Mouse (Mus musculus): Measurements from ENCODE around the gene Coa3.
"Not testable (repeated sequence)": the region's sequence is repeated elsewhere in the genome, so short reads cannot be mapped to it uniquely, and the experiment has no call there.

- TF ChIP-seq ZMIZ1 (IDR thresholded peaks at IDR 0.05; ENCODE audit: low read depth, low read length); ETS1 (IDR thresholded peaks at IDR 0.05; ENCODE audit: low read depth, low read length); CTCF (IDR thresholded peaks at IDR 0.05 in 2 of 3, conservative IDR thresholded peaks at IDR 0.05 in 1 of 3; ENCODE audit: control insufficient read depth in 1 of 3, insufficient read depth in 1 of 3, low read depth in 2 of 3, low read length in 3 of 3, poor library complexity in 1 of 3, severe bottlenecking in 1 of 3); USF1 (IDR thresholded peaks at IDR 0.05; ENCODE audit: low read depth, low read length); NELFE (IDR thresholded peaks at IDR 0.05; ENCODE audit: low read depth, low read length); POLR2A (IDR thresholded peaks at IDR 0.05; ENCODE audit: control insufficient read depth in 1 of 2, insufficient read depth in 1 of 2, low read depth in 1 of 2, low read length in 2 of 2, poor library complexity in 1 of 2): not testable (repeated sequence)
These were observed 46.3 kb upstream of the Coa3 start for GRCm38 (mm10) chr11:101325201-101325600.

Data from MEL (cell line).